Mouse (Mus musculus): ENCODE measurements around the gene Mical3. TPM values are rescaled to one million over a fixed set of nuclear protein-coding genes. Genes with fewer than 3 reads are reported as not detected.

Gene Mical3
- polyA plus RNA-seq, 1 experiment from 2014 or later: 17.0 TPM

- H3K4me2 ChIP-seq (ENCODE audit: low read depth, low read length): no peak overlapping the region
- no peak for ATAC-seq (ENCODE audit: low read depth)
- H3K4me3 ChIP-seq (ENCODE audit: low read depth, low read length): no peak overlapping the region
- H3K4me1 ChIP-seq (ENCODE audit: control insufficient read depth, insufficient read depth, low read length): peaks cover 13% of the 10 kb centered on the region; the same call in 1 of the 2 replicates
- H3K9ac ChIP-seq (ENCODE audit: low read depth, low read length): no peak overlapping the region
- H3K27me3 ChIP-seq (replicated peaks; ENCODE audit: control insufficient read depth, insufficient read depth, low read length): no peaks in the 10 kb centered on the region
- H3K36me3 ChIP-seq (ENCODE audit: control insufficient read depth, insufficient read depth, low read length): peaks cover 40% of the 10 kb centered on the region
- no peak overlapping the region for H3K27ac ChIP-seq (replicated peaks; ENCODE audit: low read depth, low read length)
- DNase-seq (ENCODE audit: low spot score): no peak
- WGBS: 92% methylated on average over 3 of the region's 3 CpGs
- no peaks in the 10 kb centered on the region for H3K9me3 ChIP-seq (ENCODE audit: control insufficient read depth, low read length)
These were observed 91.1 kb downstream of the Mical3 start for GRCm38 (mm10) chr6:121039719-121040118.

- DNase-seq (ENCODE audit: low spot score): peak; percentile 48
- Histone ChIP-seq H3K27ac (replicated peaks; ENCODE audit: low read depth, low read length) (no peak overlapping the region), H3K4me1 (ENCODE audit: control insufficient read depth, insufficient read depth, low read length) (peaks cover 9% of the 10 kb centered on the region; the same call in 1 of the 2 replicates), H3K4me3 (ENCODE audit: low read depth, low read length) (no peak overlapping the region), H3K4me2 (ENCODE audit: low read depth, low read length) (no peak overlapping the region), H3K9ac (ENCODE audit: low read depth, low read length) (no peak overlapping the region), H3K36me3 (ENCODE audit: control insufficient read depth, insufficient read depth, low read length) (peaks cover 43% of the 10 kb centered on the region), H3K27me3 (replicated peaks; ENCODE audit: control insufficient read depth, insufficient read depth, low read length) (no peaks in the 10 kb centered on the region), H3K9me3 (ENCODE audit: control insufficient read depth, low read length) (no peaks in the 10 kb centered on the region)
- WGBS: 76% methylated on average over 9 of the region's 9 CpGs
- no peak for ATAC-seq (ENCODE audit: low read depth)
These were observed 91.5 kb downstream of the Mical3 start for GRCm38 (mm10) chr6:121039286-121039685.

GRCm38 (mm10) chr6:121037086-121037485 lies 93.7 kb downstream of the Mical3 start:
- WGBS: 50% methylated on average over 4 of the region's 4 CpGs
- Histone ChIP-seq H3K4me1 (ENCODE audit: control insufficient read depth, insufficient read depth, low read length) (no peaks in the 10 kb centered on the region), H3K27ac (replicated peaks; ENCODE audit: low read depth, low read length) (no peak overlapping the region), H3K4me3 (ENCODE audit: low read depth, low read length) (no peak overlapping the region), H3K36me3 (ENCODE audit: control insufficient read depth, insufficient read depth, low read length) (peaks cover 63% of the 10 kb centered on the region), H3K9ac (ENCODE audit: low read depth, low read length) (no peak overlapping the region), H3K9me3 (ENCODE audit: control insufficient read depth, low read length) (no peaks in the 10 kb centered on the region), H3K4me2 (ENCODE audit: low read depth, low read length) (no peak overlapping the region), H3K27me3 (replicated peaks; ENCODE audit: control insufficient read depth, insufficient read depth, low read length) (no peaks in the 10 kb centered on the region)
- ATAC-seq (ENCODE audit: low read depth): no peak
- no peak for DNase-seq (ENCODE audit: low spot score)

GRCm38 (mm10) chr6:121035929-121036328 lies 94.9 kb downstream of the Mical3 start:
- Histone ChIP-seq H3K9me3 (ENCODE audit: control insufficient read depth, low read length) (no peaks in the 10 kb centered on the region), H3K36me3 (ENCODE audit: control insufficient read depth, insufficient read depth, low read length) (peaks cover 72% of the 10 kb centered on the region), H3K4me3 (ENCODE audit: low read depth, low read length) (no peak overlapping the region), H3K27ac (replicated peaks; ENCODE audit: low read depth, low read length) (no peak overlapping the region), H3K4me1 (ENCODE audit: control insufficient read depth, insufficient read depth, low read length) (no peaks in the 10 kb centered on the region), H3K4me2 (ENCODE audit: low read depth, low read length) (no peak overlapping the region), H3K9ac (ENCODE audit: low read depth, low read length) (no peak overlapping the region), H3K27me3 (replicated peaks; ENCODE audit: control insufficient read depth, insufficient read depth, low read length) (no peaks in the 10 kb centered on the region)
- ATAC-seq (ENCODE audit: low read depth) (no peak), DNase-seq (ENCODE audit: low spot score) (no peak)
- 73% methylated on average over 3 of the region's 3 CpGs for WGBS

GRCm38 (mm10) chr6:121035268-121035667 lies 95.5 kb downstream of the Mical3 start:
- ATAC-seq (ENCODE audit: low read depth): no peak
- Histone ChIP-seq H3K4me2 (ENCODE audit: low read depth, low read length) (no peak overlapping the region), H3K27ac (replicated peaks; ENCODE audit: low read depth, low read length) (no peak overlapping the region), H3K9ac (ENCODE audit: low read depth, low read length) (no peak overlapping the region), H3K9me3 (ENCODE audit: control insufficient read depth, low read length) (no peaks in the 10 kb centered on the region), H3K4me3 (ENCODE audit: low read depth, low read length) (no peak overlapping the region), H3K36me3 (ENCODE audit: control insufficient read depth, insufficient read depth, low read length) (peaks cover 70% of the 10 kb centered on the region), H3K4me1 (ENCODE audit: control insufficient read depth, insufficient read depth, low read length) (no peaks in the 10 kb centered on the region), H3K27me3 (replicated peaks; ENCODE audit: control insufficient read depth, insufficient read depth, low read length) (no peaks in the 10 kb centered on the region)
- WGBS: 80% methylated on average over 12 of the region's 12 CpGs
- no peak for DNase-seq (ENCODE audit: low spot score)

GRCm38 (mm10) chr6:121033250-121033649 lies 97.5 kb downstream of the Mical3 start:
- Histone ChIP-seq H3K4me2 (ENCODE audit: low read depth, low read length) (no peak overlapping the region), H3K4me3 (ENCODE audit: low read depth, low read length) (no peak overlapping the region), H3K9ac (ENCODE audit: low read depth, low read length) (no peak overlapping the region), H3K27me3 (replicated peaks; ENCODE audit: control insufficient read depth, insufficient read depth, low read length) (no peaks in the 10 kb centered on the region), H3K4me1 (ENCODE audit: control insufficient read depth, insufficient read depth, low read length) (no peaks in the 10 kb centered on the region), H3K27ac (replicated peaks; ENCODE audit: low read depth, low read length) (no peak overlapping the region), H3K36me3 (ENCODE audit: control insufficient read depth, insufficient read depth, low read length) (peaks cover 74% of the 10 kb centered on the region), H3K9me3 (ENCODE audit: control insufficient read depth, low read length) (no peaks in the 10 kb centered on the region)
- no peak for ATAC-seq (ENCODE audit: low read depth)
- peak; percentile 38 for DNase-seq (ENCODE audit: low spot score)
- WGBS: 94% methylated on average over 3 of the region's 3 CpGs

- DNase-seq (ENCODE audit: low spot score): no peak
- H3K9ac ChIP-seq (ENCODE audit: low read depth, low read length): no peak overlapping the region
- H3K4me3 ChIP-seq (ENCODE audit: low read depth, low read length): no peak overlapping the region
- no peaks in the 10 kb centered on the region for H3K27me3 ChIP-seq (replicated peaks; ENCODE audit: control insufficient read depth, insufficient read depth, low read length)
- H3K27ac ChIP-seq (replicated peaks; ENCODE audit: low read depth, low read length): no peak overlapping the region
- WGBS: 95% methylated on average over 7 of the region's 7 CpGs
- peaks cover 64% of the 10 kb centered on the region for H3K36me3 ChIP-seq (ENCODE audit: control insufficient read depth, insufficient read depth, low read length)
- H3K4me2 ChIP-seq (ENCODE audit: low read depth, low read length): no peak overlapping the region
- no peaks in the 10 kb centered on the region for H3K9me3 ChIP-seq (ENCODE audit: control insufficient read depth, low read length)
- H3K4me1 ChIP-seq (ENCODE audit: control insufficient read depth, insufficient read depth, low read length): no peaks in the 10 kb centered on the region
- no peak for ATAC-seq (ENCODE audit: low read depth)
These were observed 99.4 kb downstream of the Mical3 start for GRCm38 (mm10) chr6:121031370-121031769.

GRCm38 (mm10) chr6:121029897-121030589 lies 100.8 kb downstream of the Mical3 start:
- DNase-seq (ENCODE audit: low spot score) (no peak), ATAC-seq (ENCODE audit: low read depth) (no peak)
- Histone ChIP-seq H3K4me3 (ENCODE audit: low read depth, low read length) (no peak overlapping the region), H3K36me3 (ENCODE audit: control insufficient read depth, insufficient read depth, low read length) (peaks cover 64% of the 10 kb centered on the region), H3K4me2 (ENCODE audit: low read depth, low read length) (no peak overlapping the region), H3K9ac (ENCODE audit: low read depth, low read length) (no peak overlapping the region), H3K4me1 (ENCODE audit: control insufficient read depth, insufficient read depth, low read length) (no peaks in the 10 kb centered on the region), H3K9me3 (ENCODE audit: control insufficient read depth, low read length) (no peaks in the 10 kb centered on the region), H3K27ac (replicated peaks; ENCODE audit: low read depth, low read length) (no peak overlapping the region), H3K27me3 (replicated peaks; ENCODE audit: control insufficient read depth, insufficient read depth, low read length) (no peaks in the 10 kb centered on the region)
- WGBS: 89% methylated on average over 19 of the region's 19 CpGs

GRCm38 (mm10) chr6:121028514-121028913 lies 102.3 kb downstream of the Mical3 start:
- WGBS: 91% methylated on average over 8 of the region's 8 CpGs
- no peak overlapping the region for H3K4me2 ChIP-seq (ENCODE audit: low read depth, low read length)

More at GRCm38 (mm10) chr6:121028514-121028913, 102.3 kb downstream of the Mical3 start:
- Histone ChIP-seq H3K4me3 (ENCODE audit: low read depth, low read length) (no peak overlapping the region), H3K27ac (replicated peaks; ENCODE audit: low read depth, low read length) (no peak overlapping the region), H3K4me1 (ENCODE audit: control insufficient read depth, insufficient read depth, low read length) (no peaks in the 10 kb centered on the region), H3K9me3 (ENCODE audit: control insufficient read depth, low read length) (no peaks in the 10 kb centered on the region), H3K36me3 (ENCODE audit: control insufficient read depth, insufficient read depth, low read length) (peaks cover 62% of the 10 kb centered on the region), H3K9ac (ENCODE audit: low read depth, low read length) (no peak overlapping the region), H3K27me3 (replicated peaks; ENCODE audit: control insufficient read depth, insufficient read depth, low read length) (no peaks in the 10 kb centered on the region)
- DNase-seq (ENCODE audit: low spot score): no peak
- no peak for ATAC-seq (ENCODE audit: low read depth)

Data from embryonic facial prominence, embryonic 14.5 days (tissue).